Mouse (Mus musculus): ENCODE data around the gene Ddx25.

GRCm38 (mm10) chr9:35518169-35518568 is 40.2 kb downstream of the Ddx25 start, which contains the start of gene Gm1113:
- TF ChIP-seq CTCF (IDR thresholded peaks at IDR 0.05; ENCODE audit: control insufficient read depth, insufficient read depth, low read length) = no peak
- TF ChIP-seq POLR2A (IDR thresholded peaks at IDR 0.05; ENCODE audit: borderline replicate concordance, control insufficient read depth, low read depth, low read length) = no peak
